Mouse (Mus musculus) ES-Bruce4 (cell line): ENCODE measurements at regions not wholly inside any gene's neighbourhood (a gene's known extent, or its start where the extent isn't known, plus 50 kb on each side); places are given as distances from the start of the nearest gene placed in this dataset.

Experiments
- H3K27ac ChIP-seq: 2 replicates; pipeline ENCODE4 v1.5.1; 2012; ENCODE audit warnings: low read length, inconsistent platforms; ENCODE audit not compliant: insufficient read depth
- H3K27me3 ChIP-seq: 2 replicates; pipeline ENCODE4 v1.6.1; 2012; ENCODE audit warnings: mild to moderate bottlenecking, low read length, inconsistent platforms; ENCODE audit not compliant: control insufficient read depth, poor library complexity, insufficient read depth, severe bottlenecking
- H3K36me3 ChIP-seq: 2 replicates; pipeline ENCODE4 v1.6.1; 2012; ENCODE audit warnings: inconsistent platforms, mild to moderate bottlenecking, low read length, moderate library complexity; ENCODE audit not compliant: control insufficient read depth, poor library complexity, insufficient read depth, severe bottlenecking
- H3K4me1 ChIP-seq: one replicate; pipeline ENCODE4 v1.8.1; 2011; ENCODE audit warnings: low read length; ENCODE audit not compliant: control insufficient read depth, insufficient read depth
- H3K4me3 ChIP-seq: 2 replicates; pipeline ENCODE4 v1.5.1; 2011; ENCODE audit warnings: low read depth, mild to moderate bottlenecking, low read length
- H3K9ac ChIP-seq: 2 replicates; pipeline ENCODE4 v1.6.1; 2012; ENCODE audit warnings: low read depth, mild to moderate bottlenecking, inconsistent platforms; ENCODE audit not compliant: poor library complexity, severe bottlenecking
- H3K9me3 ChIP-seq: replicated peaks from 2 replicates; pipeline ENCODE4 v1.6.1; 2012; ENCODE audit warnings: mild to moderate bottlenecking, low read length, inconsistent platforms; ENCODE audit not compliant: control insufficient read depth, poor library complexity, insufficient read depth, severe bottlenecking
- CTCF ChIP-seq: IDR thresholded peaks from one replicate; pipeline ENCODE4 v1.8.1; 2011; ENCODE audit warnings: low read depth, low read length
- EP300 ChIP-seq: IDR thresholded peaks from 2 replicates; pipeline ENCODE4 v1.6.1; 2011; ENCODE audit warnings: low read depth, low read length; ENCODE audit not compliant: insufficient read depth
- POLR2A ChIP-seq: IDR thresholded peaks from one replicate; pipeline ENCODE4 v1.8.1; 2011; ENCODE audit warnings: low read length; ENCODE audit not compliant: insufficient read depth

DNA sequence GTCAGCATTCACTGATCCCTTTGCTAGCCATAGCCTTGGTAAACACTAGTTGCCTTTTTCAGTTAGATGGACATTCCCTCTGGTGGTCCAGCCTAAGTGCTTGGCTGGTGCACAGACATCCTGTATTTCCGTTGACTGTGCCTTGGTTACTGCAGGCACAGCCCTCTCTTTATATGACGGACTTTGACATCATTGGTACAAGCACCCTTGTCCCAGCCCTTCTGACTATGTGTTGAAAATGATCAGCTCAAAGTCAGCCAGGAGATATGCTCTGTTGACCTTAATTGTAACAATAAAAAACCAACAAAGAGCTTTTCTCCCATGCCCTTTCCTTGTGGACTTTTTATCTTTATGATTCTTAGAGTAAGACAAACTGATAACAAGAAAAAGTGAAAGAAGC is 53.8 kb upstream of the Mapk10 start:
- TF ChIP-seq POLR2A (no peak), CTCF (no peak), EP300 (no peak)
- Histone ChIP-seq H3K9me3 (peaks cover 10% of the 10 kb centered on the region), H3K4me3 (no peak overlapping the region), H3K9ac (no peak overlapping the region), H3K27me3 (no peaks in the 10 kb centered on the region), H3K27ac (no peak overlapping the region), H3K36me3 (no peaks in the 10 kb centered on the region), H3K4me1 (no peaks in the 10 kb centered on the region)

DNA sequence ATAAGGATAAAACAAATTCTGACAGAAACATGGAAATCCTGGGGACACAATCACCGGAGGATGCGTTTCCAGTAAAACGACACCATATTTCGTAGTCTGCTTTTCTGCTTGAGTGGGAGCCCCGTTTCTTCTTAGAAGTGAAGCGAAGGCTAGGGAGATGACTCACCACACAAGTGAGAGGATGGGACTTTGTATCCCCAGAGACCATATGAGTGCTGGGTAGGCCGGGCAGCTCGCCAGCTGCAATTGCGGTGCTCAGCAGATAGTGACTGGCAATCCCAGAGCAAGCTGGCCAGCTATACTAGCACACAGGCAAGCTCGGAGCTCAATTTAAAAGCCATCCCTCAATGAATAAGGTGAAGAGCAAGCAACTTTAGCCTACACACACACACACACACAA is 50.3 kb upstream of the Mapk10 start:
- H3K36me3 ChIP-seq = no peaks in the 10 kb centered on the region
- H3K27me3 ChIP-seq = no peaks in the 10 kb centered on the region
- H3K9ac ChIP-seq = no peak overlapping the region
- no peaks in the 10 kb centered on the region for H3K4me1 ChIP-seq
- no peak overlapping the region for H3K27ac ChIP-seq
- TF ChIP-seq POLR2A (no peak), CTCF (no peak), EP300 (no peak)
- peaks cover 10% of the 10 kb centered on the region for H3K9me3 ChIP-seq
- H3K4me3 ChIP-seq = no peak overlapping the region
